14 mouse cellular contexts compared by ENCODE assay signal in genomic region chr6:37028300-37028699, GRCm38 (mm10).
"Had no signal": no experiment of that assay in that cellular context is flagged by ENCODE, and none has a peak within 500 bp of the region (broad histone marks: within the 10 kb centered on the region; RNA-seq: fewer than 3 reads in every experiment).

No protein-coding gene starts in this region.

- ATAC-seq: hindbrain, postnatal 0 days; intestine, embryonic 15.5 days; intestine, postnatal 0 days; liver, embryonic 12.5 days had no signal

- DNase-seq: gastrocnemius, adult 2 months; gastrocnemius, postnatal 10 days; gastrocnemius, postnatal 25 days; heart, adult 18-20 months; heart, postnatal 10 days; heart, postnatal 4 days; kidney, adult 18-20 months; kidney, postnatal 10 days; kidney, postnatal 4 days; left cerebral cortex, postnatal 4 days had no signal
